Mouse (Mus musculus): ENCODE data around the gene Zdhhc12.
A peak's percentile ranks its signal among the peaks of the same experiment; 100 is the strongest.

Gene Zdhhc12

GRCm38 (mm10) chr2:30095882-30096527, 2.6 kb upstream of the Zdhhc12 start:
- peak; percentile 67 for DNase-seq (ENCODE audit: low spot score)

GRCm38 (mm10) chr2:30094208-30094588, 750 bp upstream of the Zdhhc12 start:
- no peak for DNase-seq (ENCODE audit: low spot score)

- no peak for DNase-seq (ENCODE audit: low spot score)
These were observed 1.0 kb downstream of the Zdhhc12 start for GRCm38 (mm10) chr2:30092280-30092918.

- no peak for DNase-seq (ENCODE audit: low spot score)
These were observed 1.9 kb downstream of the Zdhhc12 start for GRCm38 (mm10) chr2:30091521-30091920.

GRCm38 (mm10) chr2:30087310-30087709, 6.1 kb downstream of the Zdhhc12 start:
- DNase-seq (ENCODE audit: low spot score), result no peak

- DNase-seq (ENCODE audit: low spot score), result no peak
These were observed 8.8 kb downstream of the Zdhhc12 start for GRCm38 (mm10) chr2:30084632-30085031.

GRCm38 (mm10) chr2:30084113-30084512, 9.3 kb downstream of the Zdhhc12 start:
- DNase-seq (ENCODE audit: low spot score), result no peak

GRCm38 (mm10) chr2:30080181-30080800, 13.2 kb downstream of the Zdhhc12 start:
- no peak for DNase-seq (ENCODE audit: low spot score)

- no peak for DNase-seq (ENCODE audit: low spot score)
These were observed 14.7 kb downstream of the Zdhhc12 start for GRCm38 (mm10) chr2:30078760-30079159.

GRCm38 (mm10) chr2:30078349-30078712, 15.1 kb downstream of the Zdhhc12 start:
- no peak for DNase-seq (ENCODE audit: low spot score)

- peak; percentile 88 for DNase-seq (ENCODE audit: low spot score)
These were observed 15.7 kb downstream of the Zdhhc12 start, which contains the start of gene Pkn3 for GRCm38 (mm10) chr2:30077502-30078348. TSS of gene Pkn3 (plus strand) at chr2:30077684.

- no peak for DNase-seq (ENCODE audit: low spot score)
These were observed 16.5 kb downstream of the Zdhhc12 start for GRCm38 (mm10) chr2:30076959-30077358.

- DNase-seq (ENCODE audit: low spot score), result no peak
These were observed 17.0 kb downstream of the Zdhhc12 start for GRCm38 (mm10) chr2:30076439-30076838.

GRCm38 (mm10) chr2:30075625-30076024, 17.8 kb downstream of the Zdhhc12 start:
- no peak for DNase-seq (ENCODE audit: low spot score)

GRCm38 (mm10) chr2:30073285-30073684, 20.2 kb downstream of the Zdhhc12 start:
- no peak for DNase-seq (ENCODE audit: low spot score)

GRCm38 (mm10) chr2:30072875-30073274, 20.6 kb downstream of the Zdhhc12 start:
- no peak for DNase-seq (ENCODE audit: low spot score)

GRCm38 (mm10) chr2:30067962-30068361, 25.5 kb downstream of the Zdhhc12 start:
- no peak for DNase-seq (ENCODE audit: low spot score)

GRCm38 (mm10) chr2:30067031-30067888, 26.2 kb downstream of the Zdhhc12 start:
- peak; percentile 35 for DNase-seq (ENCODE audit: low spot score)

- DNase-seq (ENCODE audit: low spot score), result peak; percentile 96
These were observed 27.2 kb downstream of the Zdhhc12 start for GRCm38 (mm10) chr2:30066046-30066901.

GRCm38 (mm10) chr2:30064298-30064697, 29.1 kb downstream of the Zdhhc12 start:
- no peak for DNase-seq (ENCODE audit: low spot score)

GRCm38 (mm10) chr2:30063791-30064190, 29.7 kb downstream of the Zdhhc12 start:
- no peak for DNase-seq (ENCODE audit: low spot score)
